Mouse (Mus musculus): Measurements from ENCODE around the gene Gstp1.
"Not testable (repeated sequence)": the region's sequence is repeated elsewhere in the genome, so short reads cannot be mapped to it uniquely, and the experiment has no call there.

Gene Gstp1

GRCm38 (mm10) chr19:4060044-4060898, 22.5 kb upstream of the Gstp1 start:
- DNase-seq, result peak; percentile 3

- DNase-seq, result peak; percentile 10
Measured at GRCm38 (mm10) chr19:4059069-4059740, 21.4 kb upstream of the Gstp1 start, which contains the start of gene Gstp3. TSS of gene Gstp3 (minus strand) at chr19:4059569.

- peak; percentile 9 for DNase-seq
Measured at GRCm38 (mm10) chr19:4058581-4058980, 20.8 kb upstream of the Gstp1 start.

- no peak for DNase-seq
Measured at GRCm38 (mm10) chr19:4057962-4058361, 20.2 kb upstream of the Gstp1 start.

GRCm38 (mm10) chr19:4057389-4057788, 19.6 kb upstream of the Gstp1 start:
- DNase-seq, result no peak

GRCm38 (mm10) chr19:4056727-4057126, 18.9 kb upstream of the Gstp1 start:
- no peak for DNase-seq

GRCm38 (mm10) chr19:4055947-4056693, 18.3 kb upstream of the Gstp1 start:
- no peak for DNase-seq

GRCm38 (mm10) chr19:4055216-4055946, 17.6 kb upstream of the Gstp1 start:
- DNase-seq, result peak; percentile 81

GRCm38 (mm10) chr19:4054613-4055012, 16.8 kb upstream of the Gstp1 start:
- DNase-seq, result no peak

- DNase-seq, result no peak
Measured at GRCm38 (mm10) chr19:4052516-4053030, 14.8 kb upstream of the Gstp1 start.

GRCm38 (mm10) chr19:4051741-4052515, 14.1 kb upstream of the Gstp1 start:
- peak; percentile 41 for DNase-seq

GRCm38 (mm10) chr19:4051016-4051415, 13.2 kb upstream of the Gstp1 start:
- DNase-seq, result peak; percentile 33

GRCm38 (mm10) chr19:4049069-4049468, 11.3 kb upstream of the Gstp1 start:
- not testable (repeated sequence) for DNase-seq

- DNase-seq, result peak; percentile 76
Measured at GRCm38 (mm10) chr19:4047859-4048258, 10.1 kb upstream of the Gstp1 start.

- no peak for DNase-seq
Measured at GRCm38 (mm10) chr19:4046866-4047254, 9.1 kb upstream of the Gstp1 start.

GRCm38 (mm10) chr19:4045966-4046865, 8.4 kb upstream of the Gstp1 start, which contains the start of gene Gstp2:
TSS of gene Gstp2 (minus strand) at chr19:4046023.
- DNase-seq, result peak; percentile 84

- not testable (repeated sequence) for DNase-seq
Measured at GRCm38 (mm10) chr19:4044109-4044508, 6.3 kb upstream of the Gstp1 start.

GRCm38 (mm10) chr19:4042124-4042523, 4.3 kb upstream of the Gstp1 start:
- DNase-seq, result no peak

- DNase-seq, result not testable (repeated sequence)
Measured at GRCm38 (mm10) chr19:4041500-4041899, 3.7 kb upstream of the Gstp1 start.

GRCm38 (mm10) chr19:4040941-4041340, 3.2 kb upstream of the Gstp1 start:
- DNase-seq, result not testable (repeated sequence)
